Mouse (Mus musculus) ES-Bruce4 (cell line): ENCODE results near the gene Traf2. TPM values are rescaled to one million over a fixed set of nuclear protein-coding genes. Genes with fewer than 3 reads are reported as not detected.

ENCODE experiments used
- H3K27ac ChIP-seq: 2 replicates; pipeline ENCODE4 v1.5.1; 2012; ENCODE audit warnings: low read length, inconsistent platforms; ENCODE audit not compliant: insufficient read depth
- H3K27me3 ChIP-seq: 2 replicates; pipeline ENCODE4 v1.6.1; 2012; ENCODE audit warnings: mild to moderate bottlenecking, low read length, inconsistent platforms; ENCODE audit not compliant: control insufficient read depth, poor library complexity, insufficient read depth, severe bottlenecking
- H3K36me3 ChIP-seq: 2 replicates; pipeline ENCODE4 v1.6.1; 2012; ENCODE audit warnings: inconsistent platforms, mild to moderate bottlenecking, low read length, moderate library complexity; ENCODE audit not compliant: control insufficient read depth, poor library complexity, insufficient read depth, severe bottlenecking
- H3K4me1 ChIP-seq: one replicate; pipeline ENCODE4 v1.8.1; 2011; ENCODE audit warnings: low read length; ENCODE audit not compliant: control insufficient read depth, insufficient read depth
- H3K4me3 ChIP-seq: 2 replicates; pipeline ENCODE4 v1.5.1; 2011; ENCODE audit warnings: low read depth, mild to moderate bottlenecking, low read length
- H3K9ac ChIP-seq: 2 replicates; pipeline ENCODE4 v1.6.1; 2012; ENCODE audit warnings: low read depth, mild to moderate bottlenecking, inconsistent platforms; ENCODE audit not compliant: poor library complexity, severe bottlenecking
- H3K9me3 ChIP-seq: replicated peaks from 2 replicates; pipeline ENCODE4 v1.6.1; 2012; ENCODE audit warnings: mild to moderate bottlenecking, low read length, inconsistent platforms; ENCODE audit not compliant: control insufficient read depth, poor library complexity, insufficient read depth, severe bottlenecking
- CTCF ChIP-seq: IDR thresholded peaks from one replicate; pipeline ENCODE4 v1.8.1; 2011; ENCODE audit warnings: low read depth, low read length
- EP300 ChIP-seq: IDR thresholded peaks from 2 replicates; pipeline ENCODE4 v1.6.1; 2011; ENCODE audit warnings: low read depth, low read length; ENCODE audit not compliant: insufficient read depth
- POLR2A ChIP-seq: IDR thresholded peaks from one replicate; pipeline ENCODE4 v1.8.1; 2011; ENCODE audit warnings: low read length; ENCODE audit not compliant: insufficient read depth
- polyA plus RNA-seq: library from polyadenylated mRNA; stranded (reverse); fragments of >200 nt; gene quantifications from 2 replicates; pipeline ENCODE4 v1.2.4, GENCODE M21; 2011; ENCODE audit warnings: low read depth; ENCODE audit not compliant: missing spikeins, insufficient read depth, insufficient read length

Gene Traf2
- polyA plus RNA-seq, 1 experiment = 9.8 TPM

GRCm38 (mm10) chr2:25551186-25551585 lies 4.4 kb upstream of the Traf2 start:
- Histone ChIP-seq H3K4me3 (no peak overlapping the region), H3K9me3 (no peaks in the 10 kb centered on the region), H3K9ac (no peak overlapping the region), H3K27ac (no peak overlapping the region), H3K4me1 (no peaks in the 10 kb centered on the region), H3K36me3 (no peaks in the 10 kb centered on the region), H3K27me3 (no peaks in the 10 kb centered on the region)
- no peak for TF ChIP-seq EP300
- peak; percentile 70 for TF ChIP-seq CTCF
- TF ChIP-seq POLR2A = no peak

- Histone ChIP-seq H3K9ac (no peak overlapping the region), H3K27me3 (no peaks in the 10 kb centered on the region), H3K9me3 (no peaks in the 10 kb centered on the region), H3K4me3 (no peak overlapping the region), H3K27ac (no peak overlapping the region), H3K36me3 (no peaks in the 10 kb centered on the region), H3K4me1 (peaks cover 2% of the 10 kb centered on the region)
- TF ChIP-seq EP300 (no peak), POLR2A (no peak), CTCF (no peak)
Measured at GRCm38 (mm10) chr2:25549021-25549991, 2.6 kb upstream of the Traf2 start.

GRCm38 (mm10) chr2:25545996-25546810 lies 537 bp downstream of the Traf2 start:
- Histone ChIP-seq H3K36me3 (no peaks in the 10 kb centered on the region), H3K9me3 (no peaks in the 10 kb centered on the region), H3K4me3 (peak overlapping the region; percentile 69), H3K9ac (peak overlapping the region; percentile 70), H3K27me3 (no peaks in the 10 kb centered on the region), H3K27ac (no peak overlapping the region), H3K4me1 (peaks cover 2% of the 10 kb centered on the region)
- no peak for TF ChIP-seq POLR2A
- no peak for TF ChIP-seq EP300
- TF ChIP-seq CTCF = no peak

- TF ChIP-seq CTCF (no peak), POLR2A (no peak), EP300 (no peak)
- H3K36me3 ChIP-seq = no peaks in the 10 kb centered on the region; the same call in 1 of the 2 replicates
- no peaks in the 10 kb centered on the region for H3K9me3 ChIP-seq
- no peak overlapping the region for H3K27ac ChIP-seq
- H3K27me3 ChIP-seq = no peaks in the 10 kb centered on the region
- no peak overlapping the region for H3K4me3 ChIP-seq
- peaks cover 2% of the 10 kb centered on the region for H3K4me1 ChIP-seq
- no peak overlapping the region for H3K9ac ChIP-seq
Measured at GRCm38 (mm10) chr2:25541644-25542367, 4.9 kb downstream of the Traf2 start.

- no peaks in the 10 kb centered on the region for H3K9me3 ChIP-seq
Measured at GRCm38 (mm10) chr2:25540541-25540948, 6.2 kb downstream of the Traf2 start.

More at GRCm38 (mm10) chr2:25540541-25540948, 6.2 kb downstream of the Traf2 start:
- Histone ChIP-seq H3K27me3 (no peaks in the 10 kb centered on the region), H3K36me3 (no peaks in the 10 kb centered on the region; the same call in 1 of the 2 replicates), H3K27ac (no peak overlapping the region), H3K9ac (no peak overlapping the region), H3K4me3 (no peak overlapping the region), H3K4me1 (peaks cover 2% of the 10 kb centered on the region)
- no peak for TF ChIP-seq EP300
- TF ChIP-seq POLR2A = no peak
- TF ChIP-seq CTCF = no peak
